Mouse (Mus musculus): ENCODE data around the gene Speer4b.
"Not testable (repeated sequence)": the region's sequence is repeated elsewhere in the genome, so short reads cannot be mapped to it uniquely, and the experiment has no call there.

GRCm38 (mm10) chr5:27501338-27501737, at the start of gene Speer4b:
- TF ChIP-seq CTCF (conservative IDR thresholded peaks at IDR 0.05; ENCODE audit: low read length); NANOG (IDR thresholded peaks at IDR 0.05; ENCODE audit: borderline replicate concordance, low read length); POU5F1 (IDR thresholded peaks at IDR 0.05; ENCODE audit: borderline replicate concordance, low read length): not testable (repeated sequence)
